Mouse (Mus musculus) heart, postnatal 4 days (tissue): ENCODE data around the gene Col6a1. TPM values are rescaled to one million over a fixed set of nuclear protein-coding genes. Genes with fewer than 3 reads are reported as not detected.

ENCODE experiments used
- DNase-seq: peaks from one replicate; pipeline ENCODE4 v3.0.0; 2021
- total RNA-seq, 2 experiments: library from RNA; stranded (reverse); gene quantifications; 2 replicates each; pipeline ENCODE4 v1.2.3; 2021

The Col6a1 gene
- total RNA-seq, 2 experiments from 2014 or later, result 153 to 163 TPM

GRCm38 (mm10) chr10:76724231-76724736 is 1.7 kb downstream of the Col6a1 start:
- peak; percentile 9 for DNase-seq

- peak; percentile 5 for DNase-seq
These were observed 3.1 kb downstream of the Col6a1 start for GRCm38 (mm10) chr10:76722751-76723450.

GRCm38 (mm10) chr10:76721746-76722145 is 4.2 kb downstream of the Col6a1 start:
- DNase-seq, result no peak

GRCm38 (mm10) chr10:76721216-76721615 is 4.8 kb downstream of the Col6a1 start:
- no peak for DNase-seq

GRCm38 (mm10) chr10:76717631-76718030 is 8.3 kb downstream of the Col6a1 start:
- DNase-seq, result no peak

- DNase-seq, result no peak
These were observed 8.9 kb downstream of the Col6a1 start for GRCm38 (mm10) chr10:76717026-76717425.

GRCm38 (mm10) chr10:76714303-76714702 is 11.7 kb downstream of the Col6a1 start:
- DNase-seq, result no peak

- no peak for DNase-seq
These were observed 13.5 kb downstream of the Col6a1 start for GRCm38 (mm10) chr10:76712500-76712899.

GRCm38 (mm10) chr10:76711331-76711730 is 14.6 kb downstream of the Col6a1 start:
- DNase-seq, result no peak

GRCm38 (mm10) chr10:76708465-76708864 is 17.5 kb downstream of the Col6a1 start:
- no peak for DNase-seq

GRCm38 (mm10) chr10:76707584-76707983 is 18.4 kb downstream of the Col6a1 start:
- no peak for DNase-seq

GRCm38 (mm10) chr10:76707001-76707400 is 19.0 kb downstream of the Col6a1 start:
- DNase-seq, result no peak

GRCm38 (mm10) chr10:76704358-76704757 is 21.6 kb downstream of the Col6a1 start:
- no peak for DNase-seq

GRCm38 (mm10) chr10:76701446-76701845 is 24.5 kb downstream of the Col6a1 start:
- no peak for DNase-seq

- DNase-seq, result no peak
These were observed 26.2 kb downstream of the Col6a1 start for GRCm38 (mm10) chr10:76699816-76700215.

- no peak for DNase-seq
These were observed 30.6 kb downstream of the Col6a1 start for GRCm38 (mm10) chr10:76695283-76695885.

- DNase-seq, result peak; percentile 50
These were observed 31.2 kb downstream of the Col6a1 start for GRCm38 (mm10) chr10:76694765-76695164.

- DNase-seq, result no peak
These were observed 32.5 kb downstream of the Col6a1 start for GRCm38 (mm10) chr10:76693446-76693845.

- DNase-seq, result peak; percentile 51
These were observed 40.4 kb downstream of the Col6a1 start for GRCm38 (mm10) chr10:76685451-76686017.

GRCm38 (mm10) chr10:76683977-76684376 is 42.0 kb downstream of the Col6a1 start:
- DNase-seq, result no peak

GRCm38 (mm10) chr10:76683461-76683860 is 42.5 kb downstream of the Col6a1 start:
- DNase-seq, result no peak

- DNase-seq, result peak; percentile 58
These were observed 44.1 kb downstream of the Col6a1 start for GRCm38 (mm10) chr10:76681882-76682281.

- DNase-seq, result no peak
These were observed 45.0 kb downstream of the Col6a1 start for GRCm38 (mm10) chr10:76680758-76681650.
